Mouse (Mus musculus) G1E (cell line): ENCODE measurements around the gene Cggbp1.

ENCODE experiments used
- CTCF ChIP-seq: IDR thresholded peaks from 2 replicates; pipeline ENCODE4 v1.5.1; 2012; ENCODE audit warnings: low read depth, low read length, inconsistent platforms, mixed read lengths
- GATA1 ChIP-seq: IDR thresholded peaks from 2 replicates; pipeline ENCODE4 v1.6.1; 2012; ENCODE audit warnings: borderline replicate concordance, low read length, inconsistent platforms, mixed read lengths
- GATA2 ChIP-seq: IDR thresholded peaks from 2 replicates; pipeline ENCODE4 v1.6.1; 2012; ENCODE audit warnings: low read depth, low read length, inconsistent platforms, borderline replicate concordance
- TAL1 ChIP-seq: conservative IDR thresholded peaks from 2 replicates; pipeline ENCODE4 v1.6.1; 2012; ENCODE audit warnings: low read depth, low read length, inconsistent platforms, mixed read lengths

- no peak for TF ChIP-seq GATA1
- TF ChIP-seq TAL1 = no peak
- TF ChIP-seq CTCF = no peak
- no peak for TF ChIP-seq GATA2
Measured at GRCm38 (mm10) chr16:64823890-64824289, 27.9 kb upstream of the Cggbp1 start.
